14 mouse cellular contexts compared by ENCODE assay signal in genomic region chr4:154581261-154581886, GRCm38 (mm10). TPM values are rescaled to one million over a fixed set of nuclear protein-coding genes. Genes with fewer than 3 reads are reported as not detected.
A peak's percentile ranks its signal among the peaks of the same experiment; 100 is the strongest.
DNase-seq lines count a peak whose midpoint lies in the region; ATAC-seq and TF ChIP-seq lines count a peak whose summit lies in the region.
"Had no signal": no experiment of that assay in that cellular context is flagged by ENCODE, and none has a peak within 500 bp of the region (broad histone marks: within the 10 kb centered on the region; RNA-seq: fewer than 3 reads in every experiment).

No protein-coding gene starts in this region.

- peaks cover 62% of the 10 kb centered on the region for H3K4me1 ChIP-seq in forebrain, embryonic 12.5 days
- H3K4me1 ChIP-seq in forebrain, postnatal 0 days (ENCODE audit: insufficient read depth): no peaks in the 10 kb centered on the region
- peaks cover 36% of the 10 kb centered on the region for H3K4me1 ChIP-seq in brown adipose tissue, adult 24 weeks (ENCODE audit: control insufficient read depth, insufficient read depth, insufficient read length, low read length)
- H3K4me1 ChIP-seq in forebrain, embryonic 16.5 days (replicated peaks; ENCODE audit: control insufficient read depth, insufficient read depth, low read length): peaks cover 43% of the 10 kb centered on the region
- H3K4me1 ChIP-seq in heart, postnatal 0 days (ENCODE audit: control insufficient read depth, insufficient read depth): peaks cover 37% of the 10 kb centered on the region
- no peaks in the 10 kb centered on the region for H3K4me1 ChIP-seq in cerebellum, adult 2 months (ENCODE audit: control insufficient read depth, insufficient read depth, low read length)

- no peak for ATAC-seq in forebrain, embryonic 12.5 days (ENCODE audit: low FRiP score)
- ATAC-seq in forebrain, postnatal 0 days: no peak
- no peak for ATAC-seq in forebrain, embryonic 16.5 days
- peak; percentile 27 for ATAC-seq in heart, postnatal 0 days (ENCODE audit: insufficient read depth, low read depth)
- ATAC-seq: activated CD4-positive, CD25-positive, alpha-beta regulatory T cell, adult 4 months; inflammation-experienced regulatory T-cells, adult 6 months had no signal

- DNase-seq in forebrain, postnatal 0 days: no peak
- DNase-seq in heart, postnatal 0 days (ENCODE audit: low spot score): peak; percentile 76
- no peak for DNase-seq in urinary bladder, adult 2 months (ENCODE audit: low spot score)
- no peak for DNase-seq in right cerebral cortex, adult 2 months (ENCODE audit: low spot score in 2 of 2)
- DNase-seq in cerebellum, adult 2 months: no peak
- DNase-seq: kidney, postnatal 4 days had no signal

- no peaks in the 10 kb centered on the region for H3K36me3 ChIP-seq in forebrain, embryonic 12.5 days (replicated peaks)
- H3K36me3 ChIP-seq in forebrain, postnatal 0 days (ENCODE audit: insufficient read depth): no peaks in the 10 kb centered on the region
- H3K36me3 ChIP-seq in forebrain, embryonic 16.5 days (ENCODE audit: control insufficient read depth, insufficient read depth): no peaks in the 10 kb centered on the region
- H3K36me3 ChIP-seq in heart, postnatal 0 days (replicated peaks; ENCODE audit: control insufficient read depth, insufficient read depth, low read length): no peaks in the 10 kb centered on the region

- WGBS in forebrain, embryonic 12.5 days: 78% methylated on average over 16 of the region's 16 CpGs
- WGBS in forebrain, postnatal 0 days: 46% methylated on average over 16 of the region's 16 CpGs
- 56% methylated on average over 16 of the region's 16 CpGs for WGBS in forebrain, embryonic 16.5 days
- WGBS in heart, postnatal 0 days: 26% methylated on average over 16 of the region's 16 CpGs
- WGBS in cerebellum, adult 2 months: 71% methylated on average over 16 of the region's 16 CpGs

- H3K27ac ChIP-seq in forebrain, embryonic 12.5 days: peak overlapping the region; percentile 42; the same call in 1 of the 2 replicates
- no peak overlapping the region for H3K27ac ChIP-seq in forebrain, postnatal 0 days (ENCODE audit: low read depth, low read length)
- peak overlapping the region; percentile 79 for H3K27ac ChIP-seq in brown adipose tissue, adult 24 weeks (replicated peaks; ENCODE audit: low read depth, low read length)
- peak overlapping the region; percentile 30 for H3K27ac ChIP-seq in forebrain, embryonic 16.5 days (ENCODE audit: low read length)
- H3K27ac ChIP-seq in heart, postnatal 0 days (ENCODE audit: low read depth): peak overlapping the region; percentile 55
- H3K27ac ChIP-seq in cerebellum, adult 2 months (ENCODE audit: insufficient read depth, low read length): no peak overlapping the region
- H3K27ac ChIP-seq: liver, embryonic 14.5 days had no signal

- TF ChIP-seq CTCF in forebrain, postnatal 0 days (IDR thresholded peaks at IDR 0.05; ENCODE audit: low read depth): no peak
- no peak for TF ChIP-seq CTCF in heart, postnatal 0 days (IDR thresholded peaks at IDR 0.05; ENCODE audit: low read depth)
- TF ChIP-seq CTCF in cerebellum, adult 2 months (IDR thresholded peaks at IDR 0.05; ENCODE audit: borderline replicate concordance, insufficient read depth, low read depth, low read length): no peak

- no peak for TF ChIP-seq EP300 in heart, postnatal 0 days (IDR thresholded peaks at IDR 0.05; ENCODE audit: low read depth)

- TF ChIP-seq POLR2A in cerebellum, adult 2 months (IDR thresholded peaks at IDR 0.05; ENCODE audit: borderline replicate concordance, insufficient read depth, low read length): no peak

- peaks cover 10% of the 10 kb centered on the region for H3K27me3 ChIP-seq in forebrain, embryonic 12.5 days
- no peaks in the 10 kb centered on the region for H3K27me3 ChIP-seq in forebrain, postnatal 0 days (ENCODE audit: insufficient read depth, low read length)
- no peaks in the 10 kb centered on the region for H3K27me3 ChIP-seq in forebrain, embryonic 16.5 days (replicated peaks; ENCODE audit: control insufficient read depth, insufficient read depth, low read length)
- H3K27me3 ChIP-seq in heart, postnatal 0 days (ENCODE audit: control insufficient read depth, insufficient read depth, low read length): no peaks in the 10 kb centered on the region
- H3K27me3 ChIP-seq in cerebellum, adult 2 months (ENCODE audit: control insufficient read depth, insufficient read depth, low read length): no peaks in the 10 kb centered on the region

- H3K9me3 ChIP-seq in forebrain, embryonic 12.5 days: no peaks in the 10 kb centered on the region
- no peaks in the 10 kb centered on the region for H3K9me3 ChIP-seq in forebrain, postnatal 0 days (ENCODE audit: low read length)
- H3K9me3 ChIP-seq in forebrain, embryonic 16.5 days (ENCODE audit: control insufficient read depth, low read length): no peaks in the 10 kb centered on the region
- no peaks in the 10 kb centered on the region for H3K9me3 ChIP-seq in heart, postnatal 0 days (replicated peaks; ENCODE audit: control insufficient read depth, low read length)

- no peak overlapping the region for H3K4me3 ChIP-seq in forebrain, embryonic 12.5 days (replicated peaks)
- no peak overlapping the region for H3K4me3 ChIP-seq in forebrain, postnatal 0 days (ENCODE audit: low read depth, low read length)
- 0 out of 2 replicates have a peak overlapping the region, but pooled peaks have one; percentile 10 for H3K4me3 ChIP-seq in brown adipose tissue, adult 24 weeks (ENCODE audit: insufficient read depth, low read depth, low read length)
- H3K4me3 ChIP-seq in forebrain, embryonic 16.5 days (replicated peaks; ENCODE audit: low read length): no peak overlapping the region
- H3K4me3 ChIP-seq in heart, postnatal 0 days (ENCODE audit: low read depth, low read length): no peak overlapping the region
- no peak overlapping the region for H3K4me3 ChIP-seq in cerebellum, adult 2 months (replicated peaks; ENCODE audit: insufficient read depth, low read depth, low read length)

- no peak overlapping the region; the same call in 1 of the 2 replicates for H3K9ac ChIP-seq in forebrain, embryonic 12.5 days
- no peak overlapping the region for H3K9ac ChIP-seq in forebrain, postnatal 0 days
- no peak overlapping the region for H3K9ac ChIP-seq in forebrain, embryonic 16.5 days (replicated peaks; ENCODE audit: low read depth, low read length)
- peak overlapping the region; percentile 25; the same call in 1 of the 2 replicates for H3K9ac ChIP-seq in heart, postnatal 0 days (replicated peaks; ENCODE audit: low read depth, low read length)
- H3K9ac ChIP-seq: liver, embryonic 14.5 days had no signal

- no peak overlapping the region for H3K4me2 ChIP-seq in forebrain, embryonic 12.5 days
- no peak overlapping the region for H3K4me2 ChIP-seq in forebrain, postnatal 0 days (ENCODE audit: low read depth)
- H3K4me2 ChIP-seq in forebrain, embryonic 16.5 days (ENCODE audit: low read length): no peak overlapping the region
- peak overlapping the region; percentile 45 for H3K4me2 ChIP-seq in heart, postnatal 0 days (ENCODE audit: low read depth, low read length)

RNA-seq across cellular contexts. Expression of gene Prdm16, which starts 55.3 kb away (rescaled TPM):
- polyA plus RNA-seq in forebrain, embryonic 12.5 days (2016; fragmentation: Nextera tagmentation; extraction: Ambion mirVana): 40.5 and 49.4 TPM in 2 replicates
- 9.8 and 10.7 TPM in 2 replicates for total RNA-seq in forebrain, postnatal 0 days (2014; rRNA removed)
- polyA plus RNA-seq in forebrain, postnatal 0 days (2015; fragmentation: Nextera tagmentation; extraction: Ambion mirVana): 7.8 and 16.3 TPM in 2 replicates
- 10.2 and 10.5 TPM in 2 replicates for polyA plus RNA-seq in brown adipose tissue, adult 24 weeks (2012; ENCODE audit: insufficient read depth, insufficient read length, missing spikeins)
- 29.8 and 35.0 TPM in 2 replicates for polyA plus RNA-seq in forebrain, embryonic 16.5 days (2015; fragmentation: Nextera tagmentation; extraction: Ambion mirVana)
- total RNA-seq in heart, postnatal 0 days (2014; rRNA removed; ENCODE audit: low replicate concordance): 9.3 and 9.8 TPM in 2 replicates
- polyA plus RNA-seq in heart, postnatal 0 days (2015; fragmentation: Nextera tagmentation; extraction: Ambion mirVana): 10.7 and 14.7 TPM in 2 replicates
- polyA plus RNA-seq in urinary bladder, adult 2 months (2012; rRNA removed): 6.2 and 6.4 TPM in 2 replicates
- 4.9 and 6.0 TPM in 2 replicates for polyA plus RNA-seq in cerebellum, adult 2 months (2012; rRNA removed)
- total RNA-seq: MEL had no signal
- polyA plus RNA-seq: C2C12 had no signal

Comparison
In these comparisons a context has a peak if more than half of its experiments do, and no peak if none do; other contexts are left out.
1. H3K27ac ChIP-seq: peak in forebrain, embryonic 12.5 days (single experiment), brown adipose tissue, adult 24 weeks (single experiment), forebrain, embryonic 16.5 days (single experiment) and heart, postnatal 0 days (single experiment); none in forebrain, postnatal 0 days (single experiment) and cerebellum, adult 2 months (single experiment).